Mouse (Mus musculus) thymus, postnatal 10 days (tissue): ENCODE data around the gene Aamp.
"Not testable (repeated sequence)": the region's sequence is repeated elsewhere in the genome, so short reads cannot be mapped to it uniquely, and the experiment has no call there.

ENCODE experiments used
- DNase-seq, 2 experiments: peaks; one replicate each; pipeline ENCODE4 v3.0.0; 2021; ENCODE audit warnings: low spot score in 2 of 2

Aamp gene

DNA sequence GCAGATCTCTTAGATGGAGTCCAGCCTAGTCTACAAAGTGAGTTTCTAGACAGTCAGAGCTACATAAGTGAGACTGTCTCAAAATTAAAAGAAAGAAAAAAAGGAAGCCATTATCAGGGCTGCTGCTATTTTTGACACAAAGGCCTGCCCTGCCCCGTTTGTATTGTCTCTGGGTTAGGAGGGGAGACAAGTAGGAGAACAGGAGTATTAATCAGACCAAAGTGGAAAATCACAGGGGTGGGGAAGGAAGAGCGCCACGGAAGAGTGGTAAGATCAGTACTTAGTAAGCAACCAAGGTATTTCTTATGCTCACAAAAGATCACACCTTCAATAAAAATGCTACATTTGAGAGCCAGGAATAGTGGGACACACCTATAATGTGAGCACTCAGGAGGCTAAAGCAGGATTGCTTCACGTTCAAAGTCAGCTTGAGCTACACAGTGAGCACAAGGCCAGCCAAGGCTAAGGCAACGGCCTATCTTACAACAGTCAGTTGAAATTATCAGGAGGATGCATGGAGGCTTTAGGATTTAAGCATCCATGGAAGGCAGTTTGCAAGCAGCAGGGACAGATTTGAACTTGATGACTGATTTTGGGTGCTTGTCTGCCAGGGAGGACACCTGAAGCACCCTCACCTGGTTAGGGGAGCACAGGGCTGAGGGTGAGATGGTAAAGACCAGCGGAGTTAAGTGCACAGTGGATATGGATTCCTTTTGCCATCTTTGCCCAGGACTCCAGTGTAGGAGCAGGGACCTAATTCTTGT lies 16.0 kb upstream of the Aamp start:
- no peak for DNase-seq

DNA sequence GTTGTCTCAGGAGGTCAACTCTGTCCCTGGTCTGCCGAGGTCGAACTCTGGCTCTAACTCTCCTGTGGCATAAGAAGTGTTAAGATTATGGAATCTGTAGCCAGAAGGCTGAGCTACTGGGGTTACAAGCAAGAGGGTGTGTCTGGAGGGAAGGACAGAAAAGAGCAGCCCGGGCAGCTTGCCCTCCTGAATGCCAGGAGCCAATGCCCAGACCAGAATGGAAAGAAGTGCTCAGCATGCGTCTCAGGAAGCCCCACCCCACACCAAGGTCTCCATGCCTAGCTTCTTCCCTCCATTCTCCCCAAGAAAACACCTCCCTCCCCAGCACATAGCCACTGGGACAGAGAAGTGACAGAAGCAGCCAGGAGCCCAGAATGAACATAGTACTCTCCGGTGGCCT lies 14.5 kb upstream of the Aamp start:
- no peak for DNase-seq

DNA sequence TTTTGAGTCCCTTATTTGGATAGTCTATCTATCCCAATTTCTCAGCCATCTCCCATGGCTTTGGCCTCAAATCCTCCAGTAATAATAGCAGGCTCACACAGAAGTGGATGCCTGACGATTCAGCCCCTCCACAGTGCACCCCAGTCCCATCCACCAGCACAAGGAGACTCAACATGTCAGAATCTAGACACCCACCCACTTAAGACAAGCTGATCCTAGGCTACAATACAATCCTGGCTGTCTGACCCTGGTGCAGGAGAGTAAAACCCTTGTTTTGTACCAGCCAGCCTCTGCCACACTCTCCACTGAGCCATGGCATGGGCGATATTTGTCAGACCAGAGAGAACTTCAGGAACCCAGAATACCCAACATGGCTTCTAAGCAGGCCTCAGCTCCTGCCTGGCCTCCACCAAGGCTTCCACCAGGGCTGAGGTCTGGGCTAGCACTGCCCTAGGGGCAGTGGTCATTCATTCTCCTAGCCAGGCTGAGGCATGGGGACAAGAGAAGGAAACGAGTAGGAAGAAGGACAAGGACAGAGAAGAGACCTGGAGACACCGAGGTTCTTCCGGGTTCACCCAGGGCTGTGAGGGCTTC lies 13.7 kb upstream of the Aamp start:
- no peak for DNase-seq

- DNase-seq: no peak
These were observed 12.7 kb upstream of the Aamp start for GRCm38 (mm10) chr1:74297269-74297668.

DNA sequence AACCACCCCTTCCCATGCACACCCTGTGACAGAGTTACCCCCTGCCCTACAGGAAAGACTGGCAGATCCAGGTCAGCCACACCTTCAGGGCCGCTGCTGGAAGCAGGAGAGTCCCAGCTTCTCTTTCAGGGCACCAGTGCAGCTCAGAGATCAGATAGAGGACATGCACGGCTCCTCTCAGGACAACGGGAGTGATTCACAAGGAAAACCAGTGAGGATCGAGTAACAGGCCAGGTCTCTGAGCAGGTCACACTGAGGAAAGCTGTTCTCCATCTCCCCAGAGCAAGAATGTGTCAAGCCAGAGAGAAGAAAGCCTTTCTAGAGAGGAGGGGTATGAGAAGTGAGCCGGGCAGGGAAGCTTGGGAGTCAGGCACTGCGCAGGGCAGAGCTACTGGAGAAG lies 11.9 kb upstream of the Aamp start:
- DNase-seq: no peak

DNA sequence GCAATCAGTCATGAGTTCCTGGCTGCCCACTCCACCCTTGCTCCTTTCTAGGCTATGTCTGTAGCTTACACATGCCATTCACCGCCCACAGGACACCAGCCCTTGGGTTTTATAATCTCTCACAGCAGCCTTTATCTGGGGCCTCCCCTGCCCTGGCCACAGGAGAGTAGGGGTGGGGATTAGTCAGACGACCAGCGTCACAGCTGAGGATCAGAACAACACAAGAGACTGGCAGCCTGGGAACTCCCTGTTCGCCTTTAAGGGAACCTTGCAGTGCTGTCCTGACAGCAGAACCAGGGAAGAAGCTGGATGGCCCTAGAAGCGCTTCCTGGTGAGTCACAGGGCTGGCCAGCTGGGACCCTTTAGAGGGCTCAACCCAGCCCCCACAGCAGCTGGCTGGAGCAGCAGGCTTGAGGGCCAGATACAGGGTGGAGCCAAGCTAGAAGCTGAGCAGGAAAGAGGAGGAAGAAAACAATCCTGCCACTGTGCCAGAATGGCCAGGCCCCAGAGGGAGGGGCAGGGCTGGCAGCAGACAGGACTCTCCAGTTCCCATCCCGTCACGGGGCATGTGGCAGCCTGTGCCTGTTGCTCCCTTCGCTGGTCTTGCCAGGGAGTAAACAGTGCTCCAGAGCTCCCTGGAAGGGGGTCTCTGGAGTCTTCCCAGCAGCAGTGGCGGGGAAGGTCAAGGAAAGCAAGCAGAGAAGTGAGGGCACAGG lies 11.1 kb upstream of the Aamp start:
- DNase-seq: no peak

- DNase-seq: no peak
These were observed 10.4 kb upstream of the Aamp start for GRCm38 (mm10) chr1:74294733-74295455.

DNA sequence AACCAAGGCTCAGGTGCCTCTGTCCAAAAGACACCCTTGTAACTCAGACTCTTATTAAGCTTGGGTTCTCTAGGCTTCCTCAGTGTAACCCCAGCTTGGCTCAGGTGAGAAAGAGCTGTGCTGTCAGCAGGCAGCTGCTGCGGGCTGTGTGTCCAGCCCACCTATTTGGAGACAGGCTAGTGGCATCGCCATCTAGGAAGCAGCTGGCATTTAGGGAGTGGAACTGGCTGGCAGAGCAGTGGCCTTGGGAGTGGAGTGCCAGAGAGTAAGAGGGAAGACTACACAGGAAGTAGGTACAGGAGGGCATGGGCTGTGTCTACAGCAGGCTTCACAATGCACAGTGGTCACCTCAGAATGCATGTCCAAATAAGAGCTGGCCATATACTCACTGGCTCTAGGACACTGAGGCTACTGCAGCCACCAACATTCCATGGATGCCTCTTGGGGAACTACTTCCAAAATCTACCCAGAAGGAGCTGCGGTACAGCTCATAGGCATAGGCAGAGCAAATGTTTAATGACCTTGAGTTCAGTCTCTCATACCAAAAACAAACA lies 9.6 kb upstream of the Aamp start:
- no peak for DNase-seq

DNA sequence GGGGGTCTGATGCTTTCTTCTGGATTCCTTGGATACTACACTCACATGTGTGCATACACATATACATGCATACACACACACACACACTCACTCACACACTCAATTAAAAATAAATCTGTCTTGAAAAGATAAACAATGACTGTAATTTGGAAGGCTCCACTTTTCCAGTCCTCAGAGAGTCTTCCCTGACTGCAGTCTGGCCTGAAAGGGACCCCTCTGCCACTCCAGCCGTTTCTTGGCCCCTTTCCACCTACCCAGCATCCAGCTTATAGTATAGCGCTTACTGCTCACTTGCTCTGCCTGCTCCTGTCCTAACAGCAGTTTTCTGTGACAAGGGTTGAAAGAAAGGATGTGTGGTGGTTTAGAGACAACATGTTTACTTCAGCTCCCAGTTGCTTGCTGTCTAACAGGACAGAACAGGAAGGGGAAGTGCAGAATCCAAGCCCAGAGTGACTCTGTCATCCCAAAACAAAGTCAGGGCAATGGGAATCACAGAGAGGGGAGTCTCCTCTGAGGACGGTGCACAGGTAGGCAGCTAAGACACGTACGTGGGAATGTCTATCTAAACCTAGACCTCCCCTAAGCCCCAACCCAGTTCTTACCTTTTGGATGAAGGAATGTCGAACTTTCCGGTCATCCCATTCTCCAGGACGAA lies 8.9 kb upstream of the Aamp start:
- no peak for DNase-seq

- no peak for DNase-seq
These were observed 7.9 kb upstream of the Aamp start for GRCm38 (mm10) chr1:74292331-74293020.

DNA sequence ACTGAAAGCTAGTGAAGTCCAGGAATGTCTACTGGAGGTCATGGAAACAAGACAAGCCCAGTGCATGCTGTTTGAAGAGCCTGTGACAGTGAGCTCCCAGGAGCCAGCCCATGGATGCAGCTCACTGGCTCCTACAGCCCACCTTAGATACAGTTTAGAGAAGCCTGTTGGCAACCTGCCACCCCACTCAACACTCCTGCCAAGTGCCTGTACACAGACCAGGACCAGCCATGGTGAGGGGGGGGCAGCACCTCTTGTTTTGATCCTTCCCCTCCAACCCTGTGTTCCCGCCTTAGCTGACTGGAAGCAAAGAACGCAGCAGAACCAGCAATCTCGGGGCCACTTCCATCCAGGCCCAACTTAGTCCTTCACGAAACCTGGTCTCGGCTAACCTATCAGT lies 5.6 kb upstream of the Aamp start:
- no peak for DNase-seq

DNA sequence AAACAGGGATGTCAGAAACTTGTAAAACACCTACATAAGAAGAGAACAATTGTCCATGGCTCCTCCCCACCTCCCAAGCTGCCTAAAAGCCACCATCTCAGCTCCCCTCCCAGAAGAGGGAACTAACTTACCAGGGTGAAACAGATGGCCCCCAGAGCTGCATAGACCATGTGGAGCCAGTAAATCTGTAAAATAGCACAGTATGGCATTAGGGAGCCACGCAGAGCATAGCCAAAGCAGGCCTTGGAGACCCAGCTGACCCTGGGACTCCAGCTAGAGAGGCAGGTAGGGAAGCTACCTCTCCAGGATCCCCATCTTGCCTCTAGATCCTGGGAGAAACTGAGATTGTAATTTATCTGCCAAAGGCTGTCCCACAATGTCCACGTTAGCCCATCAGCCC lies 5.2 kb upstream of the Aamp start:
- DNase-seq: no peak

DNA sequence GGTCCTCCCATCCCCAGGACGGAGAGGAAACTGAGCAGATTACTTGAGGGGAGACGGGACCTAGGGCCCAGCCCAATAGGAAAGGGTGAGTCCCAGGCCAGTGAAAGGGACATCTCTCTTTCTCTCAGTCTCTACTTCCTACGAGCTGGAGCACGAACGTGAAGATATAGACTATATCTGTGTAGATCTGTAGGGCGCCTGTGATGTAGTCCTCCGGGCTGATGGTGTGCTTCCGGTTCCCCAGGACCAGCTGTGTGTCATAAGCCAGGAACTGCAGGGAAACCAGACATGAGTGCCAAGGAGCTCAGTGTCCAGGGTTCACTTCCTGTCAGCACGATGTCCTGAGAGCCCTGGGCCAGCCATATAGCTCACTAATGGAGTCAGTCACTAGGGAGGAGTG lies 4.7 kb upstream of the Aamp start:
- DNase-seq: no peak

GRCm38 (mm10) chr1:74288327-74288726 lies 3.8 kb upstream of the Aamp start:
- DNase-seq: no peak

DNA sequence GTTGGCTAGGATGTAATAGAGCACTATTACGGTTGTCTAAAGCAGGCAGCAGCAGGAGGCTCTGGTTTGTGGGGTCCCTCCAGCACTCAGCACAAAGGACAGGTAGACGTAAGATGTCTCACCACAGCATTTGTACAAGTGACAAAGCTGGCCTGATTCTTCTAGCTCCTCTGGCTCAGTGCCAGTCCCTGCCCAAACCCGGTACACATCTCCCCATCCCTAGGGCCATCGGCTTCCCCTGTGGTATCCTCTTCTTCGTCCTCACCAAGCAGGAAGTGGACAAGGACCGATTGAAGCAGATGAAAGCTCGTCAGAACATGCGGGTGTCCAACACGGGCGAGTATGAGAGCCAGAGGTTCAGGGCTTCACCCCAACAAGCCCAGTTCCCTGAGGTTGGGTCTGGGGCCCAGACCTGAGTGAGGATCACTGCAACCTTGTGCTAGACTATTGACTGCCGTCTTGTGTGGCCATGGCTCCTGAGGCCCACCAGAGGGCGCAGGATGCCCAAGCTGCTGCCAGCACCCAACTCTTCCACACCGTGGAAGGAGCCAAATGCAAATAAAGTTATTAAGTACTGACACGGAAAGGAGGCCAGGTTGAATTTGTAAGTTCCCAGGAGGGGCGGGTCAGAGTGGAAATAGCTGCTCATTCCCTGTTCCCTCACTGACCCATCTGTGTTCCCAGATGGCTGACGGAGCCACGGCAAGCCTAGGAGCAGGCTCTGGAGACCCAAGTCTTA lies 2.5 kb upstream of the Aamp start:
- DNase-seq: not testable (repeated sequence)

DNA sequence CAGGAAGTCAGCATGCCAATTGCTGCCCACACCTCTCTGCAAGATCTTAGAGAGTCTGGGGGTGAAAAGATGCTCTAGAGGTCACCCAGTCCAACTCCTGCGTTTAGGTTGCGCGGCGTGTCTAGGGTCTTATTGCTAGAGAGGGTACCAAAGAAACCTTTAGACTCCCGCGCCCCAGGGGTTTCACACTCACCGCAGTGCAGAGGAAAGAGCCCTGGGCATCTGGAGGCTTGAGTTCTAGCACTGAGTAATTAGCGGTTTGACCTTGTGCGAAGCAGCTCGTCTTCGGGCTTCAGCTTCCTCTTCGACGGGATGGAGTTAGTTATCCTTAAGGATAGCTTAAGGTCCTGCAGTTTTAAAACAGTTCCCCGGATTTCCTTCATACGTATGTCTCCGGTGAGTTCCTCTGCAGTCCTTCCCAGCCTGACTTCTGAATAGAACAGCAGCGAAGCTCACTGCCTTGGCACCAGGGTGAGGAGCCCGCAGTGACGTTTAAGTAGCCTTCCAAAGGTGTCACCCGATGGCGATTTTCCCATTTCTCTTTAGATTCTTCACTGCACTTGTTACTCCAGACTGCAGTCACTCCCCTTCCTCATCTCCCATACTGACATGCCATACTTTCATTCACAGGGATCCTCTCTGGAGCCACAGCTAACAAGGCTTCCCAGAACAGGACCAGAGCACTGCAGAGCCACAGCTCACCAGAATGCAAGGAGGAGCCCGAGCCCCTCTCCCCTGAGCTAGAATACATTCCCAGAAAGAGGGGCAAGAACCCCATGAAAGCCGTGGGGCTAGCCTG lies 873 bp upstream of the Aamp start:
- no peak for DNase-seq

DNA sequence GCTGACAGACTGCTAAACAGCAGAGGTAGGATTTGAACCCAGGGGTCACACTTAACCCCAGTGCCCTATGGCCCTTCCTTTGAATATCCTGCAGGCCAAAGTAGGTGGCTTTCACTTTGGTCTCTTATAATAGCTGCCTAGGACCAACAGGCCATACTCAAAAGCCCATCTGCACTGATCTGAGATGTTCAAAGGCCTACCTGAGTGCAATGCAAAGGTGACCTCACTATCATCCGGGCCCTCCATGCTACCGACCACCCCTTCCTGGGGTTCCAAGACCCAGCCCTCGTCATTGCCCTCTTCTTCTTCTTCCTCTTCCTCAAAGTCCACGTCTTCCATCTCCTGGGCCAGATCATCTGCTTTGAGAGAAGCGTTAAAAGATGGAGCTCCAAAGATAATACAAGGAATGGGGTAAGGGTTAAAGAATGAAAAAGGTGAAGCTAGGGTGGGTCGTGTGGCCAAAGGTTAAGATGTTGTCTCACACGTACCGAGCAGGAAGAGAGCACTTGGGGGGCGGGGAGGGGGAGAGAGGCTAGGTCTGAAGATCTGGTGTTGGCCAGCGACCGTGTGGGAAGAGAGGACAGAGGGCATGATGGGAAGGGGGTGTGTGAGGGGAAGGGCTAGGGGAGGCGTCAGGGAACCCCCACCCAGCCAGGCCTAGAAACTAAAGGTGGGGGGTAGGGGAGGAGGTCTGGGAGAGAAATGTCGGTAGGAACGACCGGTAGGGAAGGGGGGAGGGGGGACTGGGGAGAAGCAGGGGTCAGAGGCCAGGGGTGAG lies 663 bp downstream of the Aamp start:
- DNase-seq: peak; percentile 38 to 65

GRCm38 (mm10) chr1:74282896-74283625 lies 1.5 kb downstream of the Aamp start:
- DNase-seq: no peak
